Mouse (Mus musculus) lung, embryonic 15.5 days (tissue): ENCODE results near the gene Gm49673. TPM values are rescaled to one million over a fixed set of nuclear protein-coding genes. Genes with fewer than 3 reads are reported as not detected.
"Not testable (repeated sequence)": the region's sequence is repeated elsewhere in the genome, so short reads cannot be mapped to it uniquely, and the experiment has no call there.

Source experiments
- ATAC-seq: fragments of 200-750 bp; cut with Nextera tagmentation; 2 replicates; pipeline ENCODE4 v1.8.0; 2017; ENCODE audit warnings: moderate number of reproducible peaks, borderline replicate concordance; ENCODE audit not compliant: low FRiP score, low TSS enrichment; ENCODE audit errors: extremely low read depth
- H3K27ac ChIP-seq: fragments of 300-500 bp; sonication (generic); 2 replicates; pipeline ENCODE4 v1.5.1; 2015; ENCODE audit warnings: moderate library complexity, mild to moderate bottlenecking, inconsistent platforms
- H3K27me3 ChIP-seq: fragments of 300-500 bp; sonication (generic); 2 replicates; pipeline ENCODE4 v1.6.1; 2015; ENCODE audit warnings: inconsistent platforms
- H3K36me3 ChIP-seq: fragments of 300-500 bp; sonication (generic); 2 replicates; pipeline ENCODE4 v1.6.1; 2015; ENCODE audit warnings: inconsistent platforms
- H3K4me1 ChIP-seq: fragments of 300-500 bp; sonication (generic); 2 replicates; pipeline ENCODE4 v1.6.1; 2015; ENCODE audit warnings: inconsistent platforms
- H3K4me2 ChIP-seq: fragments of 300-500 bp; sonication (generic); 2 replicates; pipeline ENCODE4 v1.6.1; 2015; ENCODE audit warnings: inconsistent platforms, mild to moderate bottlenecking, moderate library complexity
- H3K4me3 ChIP-seq: fragments of 300-500 bp; sonication (generic); 2 replicates; pipeline ENCODE4 v1.5.1; 2015; ENCODE audit warnings: mild to moderate bottlenecking, inconsistent platforms
- H3K9ac ChIP-seq: fragments of 300-500 bp; sonication (generic); 2 replicates; pipeline ENCODE4 v1.6.1; 2015; ENCODE audit warnings: inconsistent platforms
- H3K9me3 ChIP-seq: fragments of 300-500 bp; sonication (generic); 2 replicates; pipeline ENCODE4 v1.6.1; 2016; ENCODE audit warnings: inconsistent platforms
- WGBS: fragments of 180-500 bp; shearing (Covaris S2); methylation state at CpG from one replicate; pipeline ENCODE4 v1.1.7; 2015; 5-methylcytosine and 5-hydroxymethylcytosine counted together
- polyA plus RNA-seq: library from polyadenylated mRNA; unstranded; fragments of >200 nt; fragmentation: Nextera tagmentation; extraction: Ambion mirVana; gene quantifications from 2 replicates; pipeline ENCODE4 v1.2.1, GENCODE M21; 2015

The Gm49673 gene
- polyA plus RNA-seq, result 0.21 and 0.65 TPM in 2 replicates

DNA sequence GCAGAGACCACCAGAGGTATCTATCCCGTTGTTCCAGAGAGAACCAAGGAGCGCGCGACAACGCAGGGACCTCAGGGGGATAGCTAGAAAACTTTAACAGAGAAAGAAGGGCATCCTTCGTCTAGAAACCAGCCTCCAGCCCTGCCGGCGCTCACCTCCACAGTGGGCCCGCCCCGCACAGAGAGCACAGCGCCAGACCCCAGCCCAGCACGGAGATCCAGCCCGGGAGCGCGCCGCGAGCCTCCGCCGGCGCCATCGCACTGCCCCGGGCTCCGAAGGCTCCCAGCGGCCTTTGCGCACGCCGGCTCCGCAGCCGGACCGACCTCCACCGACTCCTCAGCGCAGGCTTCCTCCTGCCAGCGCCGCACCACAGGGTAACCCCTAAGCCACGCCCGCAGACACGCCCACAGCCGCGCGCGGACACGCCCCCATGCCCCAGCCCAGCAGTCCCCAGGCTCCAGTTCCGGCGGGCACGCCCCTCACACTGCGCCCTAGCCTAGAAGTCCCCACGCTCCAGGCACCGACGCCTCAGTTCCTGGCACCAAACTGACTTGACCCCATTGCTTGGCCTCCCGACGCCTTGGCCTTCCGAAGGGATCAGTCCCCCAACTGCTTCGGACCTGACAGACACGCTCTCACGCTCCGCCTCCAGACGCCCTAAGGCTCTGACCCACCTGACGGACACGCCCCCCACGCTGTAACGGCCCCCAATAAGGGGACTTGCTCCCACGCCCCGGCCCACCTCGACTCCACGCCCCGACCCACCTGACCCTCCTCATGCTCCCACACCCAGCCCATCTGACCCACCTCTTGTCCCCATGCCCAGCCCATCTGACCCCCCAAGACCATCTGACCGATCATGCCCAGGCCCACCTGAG, at the start of gene Gm49673, which contains the start of gene Rnaset2a:
Gene Gm49673 (minus strand): TSS at position 350 of the 878 bp plus-strand sequence.
Gene Rnaset2a (minus strand): TSS at position 659 of the 878 bp plus-strand sequence.
- H3K9ac ChIP-seq, result peak within 1 kb of the TSS; percentile 60
- peak within 1 kb of the TSS; percentile 67 for H3K27ac ChIP-seq
- H3K9me3 ChIP-seq, H3K27me3 ChIP-seq, H3K4me1 ChIP-seq, H3K36me3 ChIP-seq: not testable (repeated sequence)
- H3K4me2 ChIP-seq, result peak within 1 kb of the TSS; percentile 61
- peak within 1 kb of the TSS; percentile 59 for H3K4me3 ChIP-seq
- 2% methylated on average over 41 of the region's 67 CpGs for WGBS
- ATAC-seq, result peak; percentile 98

DNA sequence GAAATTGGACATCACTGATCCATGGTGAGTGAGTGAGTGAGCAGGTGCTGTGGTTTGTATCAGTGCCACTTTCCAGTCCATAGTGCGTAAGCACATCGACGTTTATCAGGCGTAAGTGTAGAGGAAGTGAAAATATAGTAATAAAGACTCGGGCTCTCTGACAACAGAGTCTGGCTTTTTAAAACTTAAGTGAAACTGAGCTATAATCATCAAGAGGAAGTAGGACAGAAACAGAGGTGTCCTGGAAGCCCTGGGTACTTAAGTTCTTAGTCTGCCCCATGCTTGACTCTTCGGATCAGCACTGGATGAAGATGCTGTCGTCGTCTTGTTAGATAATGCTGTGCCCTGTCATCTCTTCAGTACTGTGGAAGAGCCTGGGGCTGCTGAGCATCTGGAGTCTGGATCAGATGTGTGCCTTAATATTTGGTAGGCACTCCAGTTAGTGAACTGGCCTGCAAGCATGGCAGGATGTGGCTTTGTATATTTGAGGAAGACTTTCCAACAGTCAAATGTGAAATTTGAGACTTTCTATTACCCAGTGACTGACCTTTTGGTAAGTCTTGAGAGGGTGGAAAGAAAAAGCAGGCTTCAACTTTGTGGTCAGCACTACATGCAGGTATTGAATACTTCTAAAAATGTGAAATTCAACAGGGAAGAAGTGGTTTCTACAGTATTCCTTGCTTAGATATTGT, 48.2 kb upstream of the Gm49673 start:
- Histone ChIP-seq H3K9ac (no peak overlapping the region), H3K4me1 (no peaks in the 10 kb centered on the region), H3K9me3 (no peaks in the 10 kb centered on the region), H3K4me3 (no peak overlapping the region), H3K27me3 (no peaks in the 10 kb centered on the region), H3K36me3 (peaks cover 43% of the 10 kb centered on the region), H3K4me2 (no peak overlapping the region), H3K27ac (no peak overlapping the region)
- ATAC-seq, result no peak
- WGBS, result 89% methylated on average over 8 of the region's 8 CpGs

- no peak overlapping the region for H3K4me3 ChIP-seq
- no peak for ATAC-seq
- H3K9ac ChIP-seq, result no peak overlapping the region
- H3K4me1 ChIP-seq, result no peaks in the 10 kb centered on the region
- H3K27me3 ChIP-seq, result no peaks in the 10 kb centered on the region
- H3K4me2 ChIP-seq, result no peak overlapping the region
- H3K27ac ChIP-seq, result no peak overlapping the region
- H3K9me3 ChIP-seq, result no peaks in the 10 kb centered on the region
- WGBS, result 83% methylated on average over 8 of the region's 8 CpGs
- peaks cover 58% of the 10 kb centered on the region for H3K36me3 ChIP-seq
Observed at GRCm38 (mm10) chr17:8193678-8194077, 46.1 kb upstream of the Gm49673 start.

DNA sequence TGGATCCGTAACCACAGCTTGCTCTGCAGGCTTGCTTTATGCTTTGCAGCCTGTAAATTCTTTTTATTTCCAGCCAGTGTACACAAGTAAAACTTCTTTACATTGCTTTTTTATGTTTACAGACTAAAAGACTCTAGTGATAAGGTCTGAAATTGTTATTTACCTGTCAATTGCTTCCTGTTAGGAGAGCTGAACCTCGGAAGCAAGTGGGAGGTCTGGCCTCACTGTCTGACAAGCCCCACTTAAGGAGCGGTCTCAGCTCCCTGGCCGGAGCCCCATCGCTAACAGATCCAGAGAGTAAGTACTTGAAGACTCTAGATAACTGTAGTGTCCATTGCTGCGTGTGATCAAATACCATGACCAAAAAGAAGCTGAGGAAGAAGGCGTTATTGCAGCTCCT, 36.6 kb upstream of the Gm49673 start:
- H3K27me3 ChIP-seq, result no peaks in the 10 kb centered on the region
- no peak for ATAC-seq

DNA sequence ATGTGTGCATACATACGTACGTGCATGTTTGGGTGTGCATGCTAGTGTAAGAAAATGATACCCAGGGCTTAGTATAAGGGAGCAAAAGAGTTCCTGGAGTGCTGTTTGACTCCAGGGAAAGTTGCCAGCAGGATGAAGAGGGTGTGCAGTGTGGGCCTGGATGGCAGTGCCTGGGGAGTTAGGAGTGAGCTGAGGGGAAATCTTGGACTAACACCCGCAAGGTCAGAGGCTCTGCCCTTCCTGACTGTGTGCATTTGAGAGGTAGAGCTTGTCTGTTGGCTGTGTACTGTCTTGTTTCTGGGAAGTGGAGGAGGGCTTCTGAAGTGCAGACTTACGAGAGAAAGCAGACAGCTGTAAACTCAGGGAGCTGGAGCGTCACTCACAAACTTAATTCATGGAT, 36.2 kb upstream of the Gm49673 start:
- Histone ChIP-seq H3K27ac (no peak overlapping the region), H3K27me3 (no peaks in the 10 kb centered on the region), H3K4me2 (no peak overlapping the region), H3K36me3 (peaks cover 69% of the 10 kb centered on the region), H3K9me3 (no peaks in the 10 kb centered on the region), H3K4me3 (no peak overlapping the region), H3K9ac (no peak overlapping the region), H3K4me1 (no peaks in the 10 kb centered on the region)
- no peak for ATAC-seq
- WGBS, result 71% methylated on average over 5 of the region's 5 CpGs

More for the DNA sequence above, 36.6 kb upstream of the Gm49673 start:
- no peaks in the 10 kb centered on the region for H3K4me1 ChIP-seq
- 62% methylated on average over 7 of the region's 7 CpGs for WGBS
- no peaks in the 10 kb centered on the region for H3K9me3 ChIP-seq
- no peak overlapping the region for H3K27ac ChIP-seq
- no peak overlapping the region for H3K4me2 ChIP-seq
- H3K4me3 ChIP-seq, result no peak overlapping the region
- H3K9ac ChIP-seq, result no peak overlapping the region
- peaks cover 71% of the 10 kb centered on the region for H3K36me3 ChIP-seq

- Histone ChIP-seq H3K9ac (no peak overlapping the region), H3K27ac (no peak overlapping the region), H3K36me3 (peaks cover 67% of the 10 kb centered on the region), H3K4me2 (no peak overlapping the region), H3K9me3 (no peaks in the 10 kb centered on the region), H3K27me3 (no peaks in the 10 kb centered on the region), H3K4me3 (no peak overlapping the region), H3K4me1 (no peaks in the 10 kb centered on the region)
- no peak for ATAC-seq
- WGBS, result 86% methylated on average over 5 of the region's 5 CpGs
Observed at GRCm38 (mm10) chr17:8177090-8177489, 29.5 kb upstream of the Gm49673 start.

DNA sequence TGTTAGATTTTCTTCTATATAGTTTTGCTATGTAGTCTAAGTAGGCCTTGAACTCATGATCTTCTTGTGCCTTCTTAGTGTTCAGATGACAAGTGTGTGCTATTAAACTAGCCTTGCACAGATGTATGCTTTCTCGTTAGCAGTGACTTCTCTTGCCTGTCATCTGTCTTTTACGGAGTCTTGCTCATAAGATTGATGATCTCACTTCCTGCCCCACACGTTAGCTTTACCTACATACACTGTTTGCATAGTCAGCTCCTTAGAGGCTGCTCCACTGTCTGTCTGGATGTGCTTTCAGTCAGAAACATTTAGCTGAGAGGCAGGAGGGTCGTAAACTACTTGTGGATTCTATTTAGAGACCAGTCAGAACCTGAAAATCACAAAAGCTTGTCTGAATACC, 23.5 kb upstream of the Gm49673 start:
- Histone ChIP-seq H3K36me3 (peaks cover 51% of the 10 kb centered on the region), H3K4me1 (no peaks in the 10 kb centered on the region), H3K4me3 (no peak overlapping the region), H3K4me2 (no peak overlapping the region), H3K9me3 (no peaks in the 10 kb centered on the region), H3K27ac (no peak overlapping the region), H3K9ac (no peak overlapping the region), H3K27me3 (no peaks in the 10 kb centered on the region)
- ATAC-seq, result no peak
- WGBS, result 52% methylated on average over 4 of the region's 4 CpGs

- Histone ChIP-seq H3K4me3 (no peak overlapping the region), H3K9me3 (no peaks in the 10 kb centered on the region), H3K9ac (no peak overlapping the region), H3K27ac (no peak overlapping the region), H3K36me3 (peaks cover 44% of the 10 kb centered on the region), H3K4me2 (no peak overlapping the region), H3K4me1 (no peaks in the 10 kb centered on the region), H3K27me3 (no peaks in the 10 kb centered on the region)
- WGBS, result 84% methylated on average over 7 of the region's 7 CpGs
- no peak for ATAC-seq
Observed at GRCm38 (mm10) chr17:8170331-8170730, 22.7 kb upstream of the Gm49673 start.

DNA sequence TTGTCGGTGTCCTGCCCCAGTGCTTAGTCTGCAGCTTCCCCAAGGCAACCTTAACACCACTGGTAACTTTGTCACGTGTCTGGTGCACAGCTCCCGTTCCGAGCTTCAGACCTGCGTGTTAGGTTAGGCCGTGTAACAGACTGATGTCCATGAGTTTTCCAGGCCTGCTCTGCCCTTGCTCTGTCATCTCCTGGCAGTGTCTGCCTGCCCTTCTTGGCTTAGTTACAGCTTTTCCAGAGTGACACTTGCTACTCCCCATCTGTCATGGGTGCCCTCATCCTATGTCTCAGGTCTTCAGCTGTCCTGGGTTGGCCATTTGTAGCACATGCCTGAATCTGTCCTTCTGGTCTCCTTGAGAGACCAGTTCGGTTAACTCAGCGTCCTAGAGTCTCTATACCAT, 19.8 kb upstream of the Gm49673 start:
- WGBS, result 88% methylated on average over 6 of the region's 8 CpGs
- H3K4me3 ChIP-seq, H3K27me3 ChIP-seq, H3K27ac ChIP-seq, H3K4me1 ChIP-seq, H3K9ac ChIP-seq, H3K9me3 ChIP-seq, ATAC-seq, H3K4me2 ChIP-seq: not testable (repeated sequence)
- H3K36me3 ChIP-seq, result peaks cover 26% of the 10 kb centered on the region

DNA sequence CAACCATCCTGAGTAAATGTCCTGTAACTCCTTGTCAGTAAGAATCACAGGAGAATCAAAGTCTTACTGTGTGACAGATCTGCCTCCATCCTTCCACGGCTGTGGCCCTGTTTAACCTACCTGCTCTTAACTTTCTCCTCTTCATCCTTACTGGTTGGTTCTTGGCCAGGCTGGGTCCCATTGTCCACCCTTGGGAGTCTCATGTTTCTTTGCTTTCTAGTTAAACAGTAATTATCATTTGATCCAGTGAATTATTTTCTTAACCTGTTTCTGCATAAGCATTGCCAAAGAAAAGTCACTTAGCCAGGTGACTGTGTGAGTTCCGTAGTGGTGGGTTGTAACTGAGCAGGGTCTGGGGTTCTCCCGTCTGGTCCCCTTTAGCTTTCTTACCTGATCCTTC, 18.9 kb upstream of the Gm49673 start:
- WGBS, result 23% methylated on average over 2 of the region's 3 CpGs
- Histone ChIP-seq H3K4me3 (peak overlapping the region; percentile 55), H3K36me3 (peaks cover 21% of the 10 kb centered on the region), H3K4me2 (peak overlapping the region; percentile 44)
- not testable (repeated sequence) for H3K4me1 ChIP-seq, H3K9ac ChIP-seq, H3K27me3 ChIP-seq, ATAC-seq, H3K9me3 ChIP-seq, H3K27ac ChIP-seq

- peaks cover 17% of the 10 kb centered on the region for H3K36me3 ChIP-seq
- not testable (repeated sequence) for H3K27me3 ChIP-seq, H3K27ac ChIP-seq, ATAC-seq, H3K9ac ChIP-seq, H3K9me3 ChIP-seq, H3K4me1 ChIP-seq
- H3K4me2 ChIP-seq, result peak overlapping the region; percentile 44
- WGBS, result under 1% methylated on average over 11 of the region's 11 CpGs
- peak overlapping the region; percentile 55 for H3K4me3 ChIP-seq
Observed at GRCm38 (mm10) chr17:8165977-8166376, 18.4 kb upstream of the Gm49673 start.

DNA sequence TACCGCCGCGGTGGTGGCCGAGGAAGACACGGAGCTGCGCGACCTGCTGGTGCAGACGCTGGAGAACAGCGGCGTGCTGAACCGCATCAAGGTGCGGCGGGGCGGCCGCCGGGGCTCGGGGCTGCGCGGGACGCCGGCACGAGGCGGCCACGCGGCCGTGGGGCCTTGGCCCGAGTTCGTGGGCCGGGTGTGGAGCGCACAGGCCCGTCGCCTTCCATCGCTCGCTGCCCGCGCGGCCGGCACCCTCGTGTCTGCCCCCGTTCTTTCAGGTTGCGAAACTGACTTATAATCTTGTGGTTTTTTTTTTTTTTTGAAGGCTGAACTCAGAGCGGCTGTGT, 18.0 kb upstream of the Gm49673 start:
- H3K9ac ChIP-seq, result peak overlapping the region; percentile 44; the same call in 1 of the 2 replicates
- not testable (repeated sequence) for ATAC-seq, H3K27me3 ChIP-seq, H3K9me3 ChIP-seq, H3K4me1 ChIP-seq
- WGBS, result under 1% methylated on average over 39 of the region's 42 CpGs
- H3K27ac ChIP-seq, result peak overlapping the region; percentile 61; the same call in 1 of the 2 replicates
- peaks cover 13% of the 10 kb centered on the region for H3K36me3 ChIP-seq
- H3K4me3 ChIP-seq, result peak overlapping the region; percentile 55
- peak overlapping the region; percentile 44 for H3K4me2 ChIP-seq
